Mouse (Mus musculus): ENCODE measurements at regions not wholly inside any gene's neighbourhood (a gene's known extent, or its start where the extent isn't known, plus 50 kb on each side); places are given as distances from the start of the nearest gene placed in this dataset.

- Histone ChIP-seq H3K27me3 (ENCODE audit: control insufficient read depth, insufficient read depth, low read length) (no peaks in the 10 kb centered on the region), H3K9ac (ENCODE audit: low read depth, low read length) (no peak overlapping the region), H3K4me3 (no peak overlapping the region), H3K4me1 (ENCODE audit: control insufficient read depth, insufficient read depth, low read length) (peaks cover 27% of the 10 kb centered on the region), H3K36me3 (ENCODE audit: control insufficient read depth, insufficient read depth, low read length) (peaks cover 3% of the 10 kb centered on the region), H3K27ac (peak overlapping the region; percentile 87), H3K79me2 (replicated peaks; ENCODE audit: control insufficient read depth, insufficient read depth, low read length) (no peaks in the 10 kb centered on the region)
- 32% methylated on average over 6 of the region's 6 CpGs for WGBS
- peak; percentile 98 for TF ChIP-seq EP300 (IDR thresholded peaks at IDR 0.05; ENCODE audit: insufficient read depth, low read depth, low read length)
- TF ChIP-seq POLR2A (IDR thresholded peaks at IDR 0.05; ENCODE audit: insufficient read depth, low read depth, low read length), result peak; percentile 34; the same call in 1 of the 2 replicates
- TF ChIP-seq CTCF (IDR thresholded peaks at IDR 0.05), result peak; percentile 45
- intact Hi-C loops (cut with DNase I), result loop anchor here (2.0 to 10.0 kb wide), 6 partner anchors 37 to 314 kb away; no protein-coding TSS in a partner anchor
- peak; percentile 80 to 86 for DNase-seq
Observed at GRCm38 (mm10) chr12:79928739-79929380, 184.0 kb downstream of the Zfp36l1 start.

GRCm38 (mm10) chr12:79928298-79928697 is 184.5 kb downstream of the Zfp36l1 start:
- Histone ChIP-seq H3K4me1 (ENCODE audit: control insufficient read depth, insufficient read depth, low read length) (peaks cover 29% of the 10 kb centered on the region), H3K27me3 (ENCODE audit: control insufficient read depth, insufficient read depth, low read length) (no peaks in the 10 kb centered on the region), H3K36me3 (ENCODE audit: control insufficient read depth, insufficient read depth, low read length) (peaks cover 3% of the 10 kb centered on the region), H3K27ac (peak overlapping the region; percentile 87), H3K79me2 (replicated peaks; ENCODE audit: control insufficient read depth, insufficient read depth, low read length) (no peaks in the 10 kb centered on the region), H3K9ac (ENCODE audit: low read depth, low read length) (no peak overlapping the region), H3K4me3 (no peak overlapping the region)
- TF ChIP-seq EP300 (IDR thresholded peaks at IDR 0.05; ENCODE audit: insufficient read depth, low read depth, low read length) (no peak), POLR2A (IDR thresholded peaks at IDR 0.05; ENCODE audit: insufficient read depth, low read depth, low read length) (no peak), CTCF (IDR thresholded peaks at IDR 0.05) (no peak)
- no peak for DNase-seq
- intact Hi-C loops (cut with DNase I), result loop anchor here (2.0 to 10.0 kb wide), 6 partner anchors 36 to 313 kb away; no protein-coding TSS in a partner anchor
- 43% methylated on average over 4 of the region's 4 CpGs for WGBS

- H3K79me2 ChIP-seq (replicated peaks; ENCODE audit: control insufficient read depth, insufficient read depth, low read length), result no peaks in the 10 kb centered on the region
- no peak overlapping the region for H3K9ac ChIP-seq (ENCODE audit: low read depth, low read length)
- H3K36me3 ChIP-seq (ENCODE audit: control insufficient read depth, insufficient read depth, low read length), result peaks cover 3% of the 10 kb centered on the region
- whole genome bisulfite sequencing, result 30% methylated on average over 6 of the region's 6 CpGs
- peak overlapping the region; percentile 57 for H3K27ac ChIP-seq
- peaks cover 27% of the 10 kb centered on the region for H3K4me1 ChIP-seq (ENCODE audit: control insufficient read depth, insufficient read depth, low read length)
- intact Hi-C loops (cut with DNase I), result loop anchor here (5.0 to 10.0 kb wide), 4 partner anchors 34 to 311 kb away; no protein-coding TSS in a partner anchor
- no peaks in the 10 kb centered on the region for H3K27me3 ChIP-seq (ENCODE audit: control insufficient read depth, insufficient read depth, low read length)
- peak in 1 of 2 experiments; percentile 69 for DNase-seq
- TF ChIP-seq CTCF (IDR thresholded peaks at IDR 0.05), result peak; percentile 70
- no peak for TF ChIP-seq POLR2A (IDR thresholded peaks at IDR 0.05; ENCODE audit: insufficient read depth, low read depth, low read length)
- 0 out of 2 replicates have a peak, but pooled peaks have one; percentile 43 for TF ChIP-seq EP300 (IDR thresholded peaks at IDR 0.05; ENCODE audit: insufficient read depth, low read depth, low read length)
- H3K4me3 ChIP-seq, result no peak overlapping the region
Observed at GRCm38 (mm10) chr12:79925704-79926588, 186.9 kb downstream of the Zfp36l1 start.

- Histone ChIP-seq H3K4me1 (ENCODE audit: control insufficient read depth, insufficient read depth, low read length) (peaks cover 26% of the 10 kb centered on the region), H3K9ac (ENCODE audit: low read depth, low read length) (peak overlapping the region; percentile 32; the same call in 1 of the 2 replicates), H3K79me2 (replicated peaks; ENCODE audit: control insufficient read depth, insufficient read depth, low read length) (no peaks in the 10 kb centered on the region), H3K27ac (peak overlapping the region; percentile 57), H3K4me3 (no peak overlapping the region), H3K27me3 (ENCODE audit: control insufficient read depth, insufficient read depth, low read length) (no peaks in the 10 kb centered on the region), H3K36me3 (ENCODE audit: control insufficient read depth, insufficient read depth, low read length) (peaks cover 3% of the 10 kb centered on the region)
- DNase-seq, result no peak
- TF ChIP-seq EP300 (IDR thresholded peaks at IDR 0.05; ENCODE audit: insufficient read depth, low read depth, low read length), result 0 out of 2 replicates have a peak, but pooled peaks have one; percentile 31
- TF ChIP-seq CTCF (IDR thresholded peaks at IDR 0.05), result no peak
- no peak for TF ChIP-seq POLR2A (IDR thresholded peaks at IDR 0.05; ENCODE audit: insufficient read depth, low read depth, low read length)
- 47% methylated on average over 16 of the region's 16 CpGs for WGBS
- intact Hi-C loops (cut with DNase I), result loop anchor here (1.0 to 10.0 kb wide), 5 partner anchors 12 to 310 kb away; no protein-coding TSS in a partner anchor
Observed at GRCm38 (mm10) chr12:79924921-79925703, 187.7 kb downstream of the Zfp36l1 start.

GRCm38 (mm10) chr12:79923811-79924210 is 189.0 kb downstream of the Zfp36l1 start:
- intact Hi-C loops (cut with DNase I), result loop anchor here (1.0 to 10.0 kb wide), 2 partner anchors 11 to 309 kb away; no protein-coding TSS in a partner anchor

More at GRCm38 (mm10) chr12:79923811-79924210, 189.0 kb downstream of the Zfp36l1 start:
- H3K4me3 ChIP-seq, result no peak overlapping the region
- no peak overlapping the region for H3K27ac ChIP-seq
- peaks cover 20% of the 10 kb centered on the region for H3K4me1 ChIP-seq (ENCODE audit: control insufficient read depth, insufficient read depth, low read length)
- no peaks in the 10 kb centered on the region for H3K27me3 ChIP-seq (ENCODE audit: control insufficient read depth, insufficient read depth, low read length)
- no peaks in the 10 kb centered on the region for H3K79me2 ChIP-seq (replicated peaks; ENCODE audit: control insufficient read depth, insufficient read depth, low read length)
- DNase-seq, result no peak
- TF ChIP-seq CTCF (IDR thresholded peaks at IDR 0.05) (no peak), EP300 (IDR thresholded peaks at IDR 0.05; ENCODE audit: insufficient read depth, low read depth, low read length) (no peak), POLR2A (IDR thresholded peaks at IDR 0.05; ENCODE audit: insufficient read depth, low read depth, low read length) (no peak)
- 68% methylated on average over 6 of the region's 6 CpGs for WGBS
- H3K36me3 ChIP-seq (ENCODE audit: control insufficient read depth, insufficient read depth, low read length), result no peaks in the 10 kb centered on the region; the same call in 1 of the 2 replicates
- H3K9ac ChIP-seq (ENCODE audit: low read depth, low read length), result no peak overlapping the region

All from heart, adult 2 months (tissue).